Mouse (Mus musculus): ENCODE measurements around the gene Gm14391.
"Not testable (repeated sequence)": the region's sequence is repeated elsewhere in the genome, so short reads cannot be mapped to it uniquely, and the experiment has no call there.

Gene Gm14391

GRCm38 (mm10) chr2:175206732-175207131, at the start of gene Gm14391:
Gene Gm14391 (minus strand): TSS chr2:175206917.
- in situ Hi-C loops (cut with MboI, MseI), result not testable (repeated sequence)

GRCm38 (mm10) chr2:175179008-175179407, 27.7 kb downstream of the Gm14391 start:
- in situ Hi-C loops (cut with MboI, MseI), result loop anchor here (5.0 to 10.0 kb wide), 2 partner anchors 696 to 813 kb away; no protein-coding TSS in a partner anchor

- in situ Hi-C loops (cut with MboI, MseI), result loop anchor here (5.0 to 10.0 kb wide), 2 partner anchors 698 to 816 kb away; no protein-coding TSS in a partner anchor
Measured at GRCm38 (mm10) chr2:175176312-175176711, 30.4 kb downstream of the Gm14391 start.

- in situ Hi-C loops (cut with MboI, MseI), result loop anchor here (5.0 to 10.0 kb wide), 2 partner anchors 699 to 817 kb away; no protein-coding TSS in a partner anchor
Measured at GRCm38 (mm10) chr2:175175401-175176180, 31.1 kb downstream of the Gm14391 start, which contains the start of gene Gm14443. Gene Gm14443 (minus strand): TSS chr2:175175871.

GRCm38 (mm10) chr2:175174058-175174457, 32.7 kb downstream of the Gm14391 start:
- in situ Hi-C loops (cut with MboI, MseI), result loop anchor here (10.0 to 25.0 kb wide), 2 partner anchors 701 to 1838 kb away; partner anchors contain the start of gene Gm14419

- in situ Hi-C loops (cut with MboI, MseI), result loop anchor here (10.0 to 25.0 kb wide), 2 partner anchors 702 to 1839 kb away; partner anchors contain the start of gene Gm14419
Measured at GRCm38 (mm10) chr2:175172906-175173595, 33.7 kb downstream of the Gm14391 start.

- in situ Hi-C loops (cut with MboI, MseI), result loop anchor here (10.0 to 25.0 kb wide), 2 partner anchors 703 to 1840 kb away; partner anchors contain the start of gene Gm14419
Measured at GRCm38 (mm10) chr2:175172123-175172522, 34.6 kb downstream of the Gm14391 start.

- in situ Hi-C loops (cut with MboI, MseI), result loop anchor here (25.0 kb wide), 1 partner anchor 1845 kb away; the partner anchor contains the start of gene Gm14419
Measured at GRCm38 (mm10) chr2:175166870-175167269, 39.8 kb downstream of the Gm14391 start.

- in situ Hi-C loops (cut with MboI, MseI), result loop anchor here (25.0 kb wide), 1 partner anchor 1847 kb away; the partner anchor contains the start of gene Gm14419
Measured at GRCm38 (mm10) chr2:175165110-175165509, 41.6 kb downstream of the Gm14391 start.

- in situ Hi-C loops (cut with MboI, MseI), result loop anchor here (25.0 kb wide), 1 partner anchor 1851 kb away; the partner anchor contains the start of gene Gm14419
Measured at GRCm38 (mm10) chr2:175161438-175161837, 45.3 kb downstream of the Gm14391 start.

- in situ Hi-C loops (cut with MboI, MseI), result loop anchor here (25.0 kb wide), 1 partner anchor 1854 kb away; the partner anchor contains the start of gene Gm14419
Measured at GRCm38 (mm10) chr2:175158642-175159041, 48.1 kb downstream of the Gm14391 start.

GRCm38 (mm10) chr2:175156696-175157095, 50.0 kb downstream of the Gm14391 start:
- in situ Hi-C loops (cut with MboI, MseI), result loop anchor here (25.0 kb wide), 1 partner anchor 1856 kb away; the partner anchor contains the start of gene Gm14419

- in situ Hi-C loops (cut with MboI, MseI), result not testable (repeated sequence)
Measured at GRCm38 (mm10) chr2:175141993-175142295, 64.8 kb downstream of the Gm14391 start, which contains the start of gene Gm14399. Gene Gm14399 (minus strand): TSS chr2:175142012.

GRCm38 (mm10) chr2:175141118-175141992, 65.4 kb downstream of the Gm14391 start:
- in situ Hi-C loops (cut with MboI, MseI), result not testable (repeated sequence)
